Mouse (Mus musculus): ENCODE data around the gene Arhgef10l.
A peak's percentile ranks its signal among the peaks of the same experiment; 100 is the strongest.

The Arhgef10l gene

DNA sequence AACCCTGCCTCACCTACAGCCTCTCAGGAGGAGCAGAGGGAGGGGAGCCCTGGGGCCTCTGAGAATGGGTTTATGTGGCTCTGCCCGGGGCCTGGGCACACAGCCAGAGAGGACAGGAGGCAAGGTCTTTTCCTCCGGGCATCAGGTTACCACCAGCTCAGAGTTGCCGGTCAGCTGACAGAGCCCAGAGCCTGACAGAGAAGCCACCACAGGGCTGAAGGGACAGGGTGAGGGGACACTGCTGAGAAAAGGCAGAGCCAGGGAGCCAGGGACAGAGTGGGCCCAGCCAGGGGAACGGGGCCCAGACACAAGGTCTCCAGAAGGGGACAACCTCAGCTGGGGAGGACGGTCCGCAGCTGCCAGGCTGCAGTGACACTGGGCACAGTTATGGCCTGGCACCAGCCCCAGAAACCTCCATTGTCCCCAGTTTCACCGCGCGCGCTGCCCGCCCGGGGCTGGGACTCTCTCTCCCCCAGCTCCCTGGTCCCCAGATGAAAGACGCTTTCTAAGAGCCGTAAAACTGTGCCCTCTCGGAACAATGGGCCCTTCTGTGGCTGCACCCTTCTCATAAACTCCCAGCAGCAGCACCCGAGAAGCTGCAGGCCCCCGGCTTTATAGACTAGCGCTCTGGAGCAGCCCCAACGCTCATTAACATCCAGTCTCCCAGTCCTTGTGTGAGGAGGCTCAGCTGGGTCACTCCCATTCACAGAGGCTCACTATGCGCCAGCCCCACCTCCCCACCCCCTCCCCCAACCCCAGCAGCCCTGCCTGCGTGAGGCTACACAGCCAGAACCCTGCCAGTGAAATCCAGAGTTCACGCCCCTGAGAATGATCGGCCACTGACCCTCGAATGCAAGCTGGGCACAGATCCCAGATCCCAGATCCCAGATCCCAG is 7.9 kb downstream of the Arhgef10l start:
- DNase-seq (ENCODE audit: low spot score) = peak; percentile 72

DNA sequence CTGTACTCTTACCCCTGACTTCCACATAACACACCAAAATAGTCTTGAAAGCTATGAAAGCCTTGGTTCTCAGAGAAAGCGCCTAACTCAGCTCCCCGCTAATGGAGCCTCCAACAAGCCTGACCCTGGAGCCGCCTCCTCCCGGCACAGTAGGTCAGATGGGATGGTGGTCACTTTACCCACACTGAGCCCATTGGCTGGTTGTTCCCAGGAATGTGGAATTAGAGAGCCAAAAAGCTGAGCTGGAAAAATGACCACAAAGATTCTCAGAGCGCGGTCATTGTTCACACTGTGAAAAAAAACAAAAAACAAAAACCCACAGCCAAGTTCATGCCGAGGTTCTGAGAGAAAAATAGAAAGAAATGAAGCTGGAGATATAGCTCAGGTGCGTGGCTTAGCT is 9.3 kb downstream of the Arhgef10l start:
- no peak for DNase-seq (ENCODE audit: low spot score)

DNA sequence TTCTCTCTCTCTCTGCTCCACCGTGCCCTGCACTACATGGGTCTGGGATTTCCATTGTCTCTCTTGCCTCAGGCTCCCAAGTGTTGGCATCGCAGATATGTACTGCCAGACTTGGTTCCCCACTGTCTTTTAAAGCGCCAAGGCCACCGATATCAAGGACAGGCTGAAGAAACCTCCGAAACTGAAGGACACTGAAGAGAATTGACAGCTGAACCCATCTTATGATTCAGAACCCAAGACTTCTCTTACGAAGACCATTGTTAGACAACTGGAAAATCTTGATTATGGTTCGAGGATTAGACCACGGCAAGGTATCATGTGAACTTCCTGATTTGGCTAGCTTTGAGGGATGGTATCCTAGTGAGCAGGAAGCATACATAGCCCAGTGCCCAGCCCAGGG is 11.0 kb downstream of the Arhgef10l start:
- no peak for DNase-seq (ENCODE audit: low spot score)

DNA sequence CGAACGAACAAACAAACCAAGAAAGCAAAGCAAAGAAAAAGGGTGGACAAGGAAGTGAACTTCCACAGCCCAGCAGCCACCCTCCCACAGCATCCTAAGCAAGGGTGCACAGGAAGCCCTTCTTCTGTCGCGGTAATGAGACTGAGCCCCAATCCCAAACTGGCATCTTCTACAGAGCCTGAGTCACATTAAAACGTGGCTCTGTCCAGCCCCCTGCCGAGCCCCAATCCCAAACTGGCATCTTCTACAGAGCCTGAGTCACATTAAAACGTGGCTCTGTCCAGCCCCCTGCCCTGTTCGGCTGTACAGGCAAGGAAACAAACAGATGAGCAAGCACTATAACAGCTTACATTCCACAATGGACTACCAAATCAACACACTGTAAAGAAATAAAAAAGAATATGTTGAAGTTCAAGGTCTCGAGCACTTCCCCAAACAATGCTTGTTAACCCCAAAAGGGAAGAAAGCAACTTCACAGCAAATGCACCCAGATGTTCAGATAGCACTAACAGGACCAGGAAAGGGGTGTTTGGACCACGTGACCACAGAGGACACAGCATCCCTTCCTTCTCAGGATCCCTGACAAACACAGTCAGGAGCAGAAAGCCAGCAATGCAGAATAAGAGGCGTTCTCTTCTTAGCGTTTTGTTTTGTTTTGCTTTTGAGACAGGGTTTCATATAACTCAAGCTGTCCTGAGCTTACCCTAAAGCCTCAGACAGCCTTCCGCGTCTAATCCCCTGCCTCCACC is 11.8 kb downstream of the Arhgef10l start:
- no peak for DNase-seq (ENCODE audit: low spot score)

DNA sequence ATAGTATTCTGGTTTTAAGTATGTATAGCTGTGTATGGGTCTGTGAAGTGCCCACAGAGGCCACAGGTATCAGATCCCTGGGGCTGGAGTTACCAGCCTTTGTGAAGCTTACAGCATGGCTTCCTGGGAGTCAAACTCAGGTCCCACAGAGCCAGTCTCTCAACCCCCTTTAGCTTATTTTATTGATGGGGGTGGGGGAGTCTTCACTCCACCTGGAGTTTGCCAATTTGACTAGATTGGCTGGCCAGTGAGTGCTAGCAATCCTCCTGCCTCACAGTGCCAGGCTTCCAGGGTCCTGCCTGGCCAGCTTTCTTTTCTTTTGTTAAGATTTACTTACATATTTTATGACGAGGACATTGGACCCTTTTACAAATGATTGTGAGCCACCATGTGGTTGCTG is 16.1 kb downstream of the Arhgef10l start:
- DNase-seq (ENCODE audit: low spot score) = no peak

DNA sequence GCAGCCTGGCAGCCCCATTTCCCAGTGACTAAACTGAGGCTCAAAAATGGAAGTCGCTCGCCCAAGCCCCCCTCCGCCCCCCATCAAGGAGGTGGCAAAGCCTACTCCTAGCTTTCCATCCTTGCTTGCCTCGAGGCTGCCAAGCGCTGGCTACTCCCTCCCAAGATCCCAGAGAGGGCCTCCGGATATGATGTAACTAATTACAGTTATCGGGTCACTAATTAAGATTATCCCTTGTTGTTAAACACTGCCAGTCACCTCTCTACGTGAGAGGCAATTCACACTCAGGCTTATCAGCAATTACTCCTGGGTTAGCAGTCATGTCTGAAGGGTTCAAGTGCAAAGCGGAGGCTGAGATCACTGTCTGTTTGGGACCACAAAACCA is 16.6 kb downstream of the Arhgef10l start:
- DNase-seq (ENCODE audit: low spot score) = no peak

DNA sequence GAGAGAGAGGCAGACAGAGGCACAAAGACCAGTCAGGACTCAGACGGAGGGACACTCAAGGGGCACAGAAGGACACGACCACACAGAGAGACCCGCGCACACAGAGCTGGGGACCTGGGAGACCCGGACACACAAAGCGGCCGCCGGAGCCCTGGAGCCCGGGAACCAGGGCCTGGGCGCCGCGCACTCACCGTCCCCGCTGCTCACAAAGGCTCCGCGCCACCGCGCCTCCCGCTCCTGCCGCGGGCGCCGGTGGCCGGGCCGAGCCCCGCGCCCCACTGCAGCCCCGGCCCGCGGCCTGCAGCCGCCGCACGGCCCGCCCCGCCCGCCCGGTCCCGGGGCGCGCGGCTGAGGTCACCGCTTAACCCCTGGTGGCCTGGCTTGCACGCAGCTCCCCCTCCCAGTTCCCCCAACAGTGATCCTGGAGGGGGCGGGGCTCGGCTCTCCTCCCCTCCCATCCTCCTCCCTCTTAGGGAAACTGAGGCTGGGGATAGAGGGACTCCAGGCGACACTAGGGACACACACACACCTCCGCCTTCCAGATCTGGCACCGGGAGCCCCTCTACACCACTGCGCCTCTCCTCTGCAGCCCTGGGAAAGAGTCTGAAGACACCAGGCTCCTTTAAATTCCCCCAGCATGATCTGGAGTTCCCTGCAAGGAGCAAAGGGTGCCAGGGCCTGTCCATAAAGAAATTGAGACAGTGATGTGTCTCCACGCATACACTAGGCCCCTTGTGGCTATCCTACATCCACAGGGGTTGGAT is 17.2 kb downstream of the Arhgef10l start:
- DNase-seq (ENCODE audit: low spot score) = no peak

DNA sequence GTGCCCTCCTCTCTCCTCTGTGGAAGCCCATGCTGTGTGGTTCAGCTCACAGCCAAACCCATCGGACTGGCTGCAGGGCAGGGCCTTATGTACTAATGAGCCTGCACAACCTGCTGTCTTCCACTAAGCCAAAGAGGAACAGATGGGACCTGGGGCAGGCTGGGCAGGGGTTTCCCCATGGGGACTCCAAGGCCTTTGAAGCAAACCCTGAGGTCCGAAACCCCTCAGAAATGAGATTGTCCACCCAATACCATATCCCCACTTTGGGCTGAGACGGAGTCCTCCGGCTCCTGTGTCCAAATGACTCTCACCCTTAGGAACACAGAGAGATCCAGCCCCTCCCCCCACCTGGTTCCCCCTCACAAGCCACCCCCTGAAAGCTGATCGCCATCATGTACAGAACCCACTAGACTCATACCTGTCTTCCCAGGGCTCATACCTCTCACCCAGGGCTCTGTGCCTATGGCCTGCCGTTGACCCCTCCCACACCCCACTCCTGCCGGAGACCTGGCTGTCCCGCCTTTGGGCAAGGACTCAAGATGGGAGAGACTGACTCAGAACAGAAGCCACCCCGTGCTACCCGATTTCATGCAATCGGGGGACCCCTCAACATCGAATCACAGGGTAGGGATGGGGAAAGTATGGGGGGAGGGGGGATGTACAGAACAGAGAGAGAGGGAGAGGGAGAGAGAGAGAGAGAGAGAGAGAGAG is 17.9 kb downstream of the Arhgef10l start:
- no peak for DNase-seq (ENCODE audit: low spot score)

DNA sequence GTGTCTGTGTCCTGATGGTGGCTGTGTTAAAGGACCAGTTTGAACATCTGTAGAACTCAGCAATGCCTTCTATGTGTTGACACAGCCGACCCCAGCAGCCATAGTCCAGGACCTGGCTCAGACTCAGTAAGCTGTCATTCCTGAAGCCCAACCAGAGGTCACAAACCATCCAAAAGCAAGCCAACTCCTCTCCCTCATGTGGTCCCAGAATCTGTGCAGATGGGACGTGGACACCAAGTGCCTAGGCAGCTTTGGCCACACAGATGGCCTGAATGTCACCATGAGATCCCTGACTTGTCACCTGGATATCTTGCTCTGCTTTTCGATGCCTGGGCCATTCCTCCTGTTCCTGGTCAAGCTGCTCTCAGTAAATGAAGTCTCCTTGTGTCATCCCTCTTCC is 20.2 kb downstream of the Arhgef10l start:
- DNase-seq (ENCODE audit: low spot score) = no peak

DNA sequence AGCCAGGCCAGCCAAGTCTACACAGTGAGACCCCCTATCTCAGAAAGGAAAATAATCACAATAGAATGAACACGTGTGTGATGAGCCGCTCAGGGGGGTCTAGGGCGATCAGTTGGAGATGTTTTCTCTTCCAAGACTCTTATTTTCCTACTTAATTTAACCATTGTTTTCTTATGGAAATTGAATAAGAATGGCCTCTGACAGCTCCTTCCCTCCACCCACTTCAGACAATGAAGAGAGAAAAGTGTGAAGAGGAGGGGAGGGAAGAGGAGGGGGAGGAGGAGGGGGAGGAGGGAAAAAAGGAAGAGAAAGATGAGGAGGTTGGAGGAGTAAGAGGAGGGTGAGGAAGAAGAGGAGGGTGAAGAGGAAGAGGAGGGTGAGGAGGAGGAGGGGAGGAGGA is 21.1 kb downstream of the Arhgef10l start:
- no peak for DNase-seq (ENCODE audit: low spot score)

DNA sequence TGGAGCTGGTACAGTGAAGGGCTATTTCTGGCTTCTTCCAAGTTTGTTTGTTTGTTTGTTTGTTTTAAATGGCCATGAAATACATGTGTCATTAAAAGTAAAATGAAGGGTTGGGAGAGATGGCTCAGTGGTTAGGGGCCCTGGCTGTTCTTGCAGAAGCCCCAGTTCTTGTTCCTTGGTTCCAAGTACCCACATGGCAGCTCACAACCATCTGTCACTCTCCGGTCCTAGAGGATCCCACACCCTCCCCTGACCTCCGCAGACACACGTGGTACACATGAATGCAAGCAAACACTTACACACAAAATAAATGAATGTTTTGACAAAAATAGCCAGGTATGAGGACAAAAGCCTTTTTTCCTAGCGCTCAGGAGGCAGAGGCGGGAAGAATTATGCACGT is 21.5 kb downstream of the Arhgef10l start:
- no peak for DNase-seq (ENCODE audit: low spot score)

DNA sequence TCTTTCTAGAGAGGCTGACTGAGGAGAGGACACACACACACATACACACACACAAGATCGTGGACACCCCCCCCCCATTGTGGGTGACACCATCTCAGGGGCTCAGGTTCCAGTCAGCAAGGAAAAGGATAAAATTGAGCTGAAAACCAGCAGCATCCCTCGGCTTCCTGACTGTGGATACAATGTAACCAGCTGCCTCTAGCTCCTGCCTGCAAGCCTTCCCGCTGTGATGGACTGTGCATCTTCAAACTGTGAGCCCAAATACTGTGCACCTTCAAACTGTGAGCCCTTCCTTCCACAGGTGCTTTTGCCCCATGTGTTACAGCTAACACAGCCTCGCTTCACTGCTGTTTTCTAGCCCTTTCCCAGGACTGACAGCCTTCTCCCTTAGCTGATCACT is 23.4 kb downstream of the Arhgef10l start:
- no peak for DNase-seq (ENCODE audit: low spot score)

DNA sequence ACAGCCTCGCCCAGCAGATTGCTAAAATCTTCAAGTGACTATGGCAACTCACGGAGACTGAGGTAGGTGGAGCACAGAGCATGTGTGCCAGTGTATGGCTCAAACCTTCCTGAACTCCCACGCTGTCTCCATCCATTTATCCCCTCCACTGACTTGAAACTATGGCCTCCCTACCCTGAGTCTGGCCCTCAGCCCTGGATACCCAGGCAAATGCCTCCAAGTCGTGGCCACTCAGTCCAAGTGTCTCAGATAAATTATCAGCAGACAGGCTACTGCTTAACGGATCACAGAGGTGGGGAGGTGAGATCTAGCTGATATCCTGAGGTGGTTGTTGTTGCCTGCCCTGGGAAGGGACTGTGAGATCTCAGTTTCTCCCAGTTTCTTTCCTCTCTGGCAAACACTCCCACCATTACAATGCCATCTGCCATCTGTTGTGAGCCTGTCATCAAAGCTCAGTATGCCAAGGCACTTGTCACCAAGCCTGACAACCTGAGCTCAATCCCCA is 24.3 kb downstream of the Arhgef10l start:
- no peak for DNase-seq (ENCODE audit: low spot score)

DNA sequence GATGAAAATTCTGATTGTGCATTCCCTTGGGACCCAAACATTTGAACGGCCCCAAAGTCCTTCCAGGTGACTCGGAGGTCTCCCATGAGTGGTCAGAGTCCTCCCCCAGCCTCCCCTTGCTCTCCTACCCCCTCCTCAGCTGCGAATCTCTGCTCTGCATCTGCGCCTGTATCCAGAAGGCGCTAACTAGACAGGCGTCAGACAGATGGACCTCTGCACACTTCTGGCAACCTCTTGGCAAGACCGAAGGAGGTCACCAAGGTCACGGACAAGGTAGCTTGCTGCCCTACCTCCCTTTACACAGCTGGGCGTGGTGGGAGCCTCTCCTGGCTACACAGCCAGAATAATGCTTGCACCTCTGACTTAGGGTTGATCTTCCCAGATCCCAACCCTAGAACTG is 25.1 kb downstream of the Arhgef10l start:
- DNase-seq (ENCODE audit: low spot score) = no peak

DNA sequence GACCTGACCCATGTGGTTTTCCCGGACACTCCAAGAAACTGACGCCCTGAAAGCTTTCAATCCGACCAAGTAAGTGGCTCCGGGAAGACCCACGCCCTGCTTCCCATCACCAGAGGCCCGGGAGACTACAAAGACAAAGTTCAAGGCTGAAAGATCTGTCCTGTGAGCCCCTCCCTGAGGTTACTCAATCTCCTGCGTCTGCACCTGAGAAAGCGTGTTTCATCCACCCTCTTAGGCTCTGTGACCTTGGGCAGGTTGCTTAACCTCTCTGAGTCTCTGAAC is 25.6 kb downstream of the Arhgef10l start:
- no peak for DNase-seq (ENCODE audit: low spot score)

DNA sequence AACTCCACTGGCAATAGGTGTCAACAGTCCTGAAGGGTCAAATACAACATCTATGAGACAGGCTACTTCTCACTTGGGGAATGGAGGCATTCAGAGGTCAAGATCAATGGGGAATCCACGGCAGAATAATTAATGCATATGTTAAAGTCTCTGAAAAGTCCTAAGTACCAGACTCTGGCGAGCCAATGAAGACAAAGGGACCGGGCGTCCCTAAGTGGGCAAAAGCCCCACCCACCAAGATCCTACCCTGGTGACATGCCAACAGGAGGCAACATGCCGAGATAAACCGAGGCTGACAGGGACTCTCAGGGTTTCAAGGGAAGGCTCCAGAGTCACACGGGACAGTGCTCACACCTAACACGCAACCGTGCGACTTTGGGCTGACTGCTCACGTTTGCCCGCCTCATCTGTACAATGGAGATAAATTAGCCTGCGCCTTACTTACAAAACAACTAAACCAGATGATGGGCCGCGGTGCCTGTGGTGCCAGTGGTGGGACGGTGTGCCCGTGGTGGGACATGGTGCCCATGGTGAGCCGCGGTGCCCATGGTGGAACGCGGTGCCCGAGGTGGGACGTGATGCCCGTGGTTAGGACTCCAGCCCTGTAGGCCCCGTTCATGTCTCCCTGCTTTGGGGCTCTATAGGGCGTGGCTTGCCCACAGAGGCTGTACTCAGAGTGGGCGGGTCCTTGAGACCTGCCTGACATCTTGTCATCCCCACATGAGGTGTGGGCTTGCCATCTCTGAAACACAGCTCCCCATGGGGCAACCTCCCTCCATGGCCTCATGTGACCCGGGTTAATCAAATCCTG is 26.2 kb downstream of the Arhgef10l start:
- no peak for DNase-seq (ENCODE audit: low spot score)

DNA sequence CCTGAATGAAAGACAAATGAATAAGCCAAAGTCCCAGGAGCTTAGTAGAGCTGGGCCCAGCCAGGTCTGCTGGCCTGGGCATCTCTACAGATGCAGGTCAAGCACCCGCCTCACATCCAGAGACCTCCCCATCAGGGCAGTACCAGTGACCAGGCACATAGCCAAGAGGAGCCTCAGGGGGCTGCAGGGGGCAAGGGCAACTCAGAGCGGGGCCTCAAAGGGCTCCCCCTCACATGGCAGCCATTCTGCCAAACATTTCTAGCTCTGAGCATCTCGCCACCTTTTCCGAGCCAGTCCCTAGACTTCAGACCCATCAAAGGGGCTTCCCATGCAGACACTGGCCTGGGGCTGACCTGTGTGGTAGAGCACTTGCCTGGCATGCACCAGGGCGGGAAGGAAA is 27.2 kb downstream of the Arhgef10l start:
- no peak for DNase-seq (ENCODE audit: low spot score)

DNA sequence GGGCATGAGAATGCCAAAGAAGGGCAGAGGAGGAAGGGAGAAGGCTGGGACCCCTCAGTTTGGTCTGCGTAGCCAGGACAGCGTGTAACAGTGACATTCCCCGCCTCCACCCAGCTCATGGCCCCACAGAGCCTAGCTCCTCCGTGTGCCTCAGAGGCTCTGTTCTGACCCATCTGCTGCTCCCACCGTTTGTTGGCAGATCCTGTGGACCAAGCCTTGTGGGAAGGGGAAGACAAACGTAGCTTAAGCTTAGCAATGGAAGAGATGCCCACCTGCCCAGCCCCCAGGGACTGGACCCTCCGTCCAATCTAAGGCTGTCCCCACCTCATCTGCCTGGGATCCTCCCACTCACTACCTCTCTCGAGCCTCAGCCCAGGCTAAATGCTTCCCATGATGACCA is 28.5 kb downstream of the Arhgef10l start:
- DNase-seq (ENCODE audit: low spot score) = no peak

DNA sequence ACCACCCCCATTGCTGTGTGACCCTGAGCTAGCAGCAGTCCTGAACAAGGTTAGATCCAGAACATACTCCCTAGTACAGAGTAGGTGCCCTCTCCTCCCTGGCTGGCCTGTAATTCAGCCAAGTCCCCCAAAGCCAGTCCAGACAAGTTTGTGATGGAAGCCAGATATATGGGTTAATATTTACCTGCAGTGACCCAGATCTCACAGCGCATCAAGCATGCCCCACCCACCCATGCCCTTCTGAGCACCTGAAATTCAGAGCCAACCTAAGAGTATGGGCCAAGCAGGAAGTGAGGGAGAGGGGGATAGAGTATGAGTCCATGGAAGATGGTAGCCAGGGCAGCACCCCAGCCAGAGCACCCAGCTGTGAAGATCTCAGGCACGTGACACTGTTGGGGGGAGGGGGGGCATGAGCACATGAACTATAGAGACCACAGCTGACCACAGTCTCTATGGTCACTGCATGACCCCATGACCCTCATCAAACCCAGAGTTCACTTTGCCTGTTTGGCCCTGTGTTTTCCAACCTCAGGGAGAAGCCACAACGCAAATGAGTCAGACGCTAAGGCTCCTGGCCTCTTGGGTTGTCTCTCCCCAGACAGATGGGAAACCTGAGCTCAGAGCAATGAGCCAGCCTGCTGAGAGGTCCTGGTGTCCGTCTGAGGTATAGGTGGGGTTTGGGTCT is 29.4 kb downstream of the Arhgef10l start:
- no peak for DNase-seq (ENCODE audit: low spot score)

DNA sequence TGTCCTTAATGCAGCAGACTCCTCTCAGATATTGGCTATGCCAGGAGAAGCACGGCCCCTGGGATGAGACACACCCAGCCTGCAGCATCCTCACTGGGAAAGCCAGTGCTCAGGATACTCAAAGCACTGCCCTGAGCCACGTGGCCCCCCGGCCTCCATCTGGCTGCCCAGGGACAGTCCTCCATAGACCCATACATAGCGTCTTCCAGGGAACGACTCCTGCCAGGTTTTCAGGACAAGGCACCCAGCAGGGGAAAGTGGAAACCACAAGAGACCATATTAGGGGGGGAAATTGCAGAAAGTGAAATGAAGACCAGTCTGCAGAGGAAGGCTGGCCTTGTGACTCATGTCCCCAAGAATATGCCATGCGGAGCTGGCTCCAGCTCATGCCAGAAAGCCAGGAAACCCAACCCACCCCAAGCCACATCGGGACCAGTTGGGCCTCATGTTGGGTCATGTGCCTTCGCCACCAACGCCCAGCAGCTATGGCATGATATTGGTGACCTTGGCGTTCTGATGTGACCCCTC is 30.9 kb downstream of the Arhgef10l start:
- DNase-seq (ENCODE audit: low spot score) = no peak
